Mouse (Mus musculus): ENCODE measurements around the gene Sp1.

DNA sequence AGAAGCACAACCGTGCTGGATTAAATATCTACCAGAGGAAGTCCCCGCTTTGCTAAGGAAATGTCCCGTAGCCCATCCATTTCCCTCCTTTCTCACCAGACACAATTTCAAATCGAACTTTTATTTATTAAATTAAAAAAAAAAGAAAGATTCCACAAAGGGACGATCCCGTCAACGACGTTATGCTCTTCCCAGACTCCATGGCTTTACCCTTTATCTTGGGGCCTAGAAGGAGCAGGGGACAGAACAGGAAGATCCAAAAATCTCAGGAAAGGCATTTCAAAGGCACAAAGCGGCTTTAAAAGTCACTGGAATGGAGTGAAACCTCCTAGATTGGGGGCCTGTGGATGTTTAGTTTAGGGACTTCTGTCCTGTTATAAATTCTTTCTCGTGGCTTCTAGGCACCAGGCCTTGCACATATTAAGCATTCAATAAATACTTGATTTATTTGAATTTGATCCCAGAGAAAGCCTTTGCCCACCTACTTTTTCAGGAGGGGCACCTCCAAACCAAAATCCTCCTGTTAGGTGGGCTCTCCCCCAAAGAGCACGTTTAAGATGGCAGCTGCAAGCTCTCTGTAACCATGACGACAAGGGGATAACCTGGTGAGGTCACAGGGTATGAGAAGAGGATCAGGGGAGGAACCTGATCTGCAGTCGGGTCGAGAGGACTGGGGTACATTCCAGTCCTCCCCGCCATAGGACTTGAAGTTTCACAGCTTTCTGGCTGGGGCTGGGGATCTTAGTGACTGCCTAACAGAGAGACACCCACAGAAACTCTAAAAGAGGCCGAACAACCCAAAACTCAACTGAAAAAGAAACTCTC, 49.2 kb upstream of the Sp1 start:
- no peak for TF ChIP-seq CTCF (IDR thresholded peaks at IDR 0.05; ENCODE audit: insufficient read depth, low read depth, low read length)
- TF ChIP-seq POLR2A (IDR thresholded peaks at IDR 0.05; ENCODE audit: insufficient read depth, low read depth, low read length), result no peak
